Mouse (Mus musculus) layer of hippocampus, adult 2 months (tissue): ENCODE data around the gene Diras1. TPM values are rescaled to one million over a fixed set of nuclear protein-coding genes. Genes with fewer than 3 reads are reported as not detected.
A peak's percentile ranks its signal among the peaks of the same experiment; 100 is the strongest.
"Not testable (repeated sequence)": the region's sequence is repeated elsewhere in the genome, so short reads cannot be mapped to it uniquely, and the experiment has no call there.

Source experiments
- DNase-seq, 2 experiments: peaks; one replicate each; pipeline ENCODE4 v3.0.0; 2022; ENCODE audit warnings: low spot score in 2 of 2
- H3K27ac ChIP-seq: fragments of 200-600 bp; 2 replicates; pipeline ENCODE4 v1.8.1; 2022
- H3K4me3 ChIP-seq: fragments of 200-600 bp; 2 replicates; pipeline ENCODE4 v1.8.1; 2022; ENCODE audit warnings: mild to moderate bottlenecking
- CTCF ChIP-seq: fragments of 200-600 bp; conservative IDR thresholded peaks from 2 replicates; pipeline ENCODE4 v1.8.1; 2022; ENCODE audit warnings: antibody characterized with exemption, mild to moderate bottlenecking, moderate library complexity
- total RNA-seq, 2 experiments: library from RNA; stranded (reverse); gene quantifications; 2 replicates each; pipeline ENCODE4 v1.2.3; 2021

Diras1 gene
- total RNA-seq, 2 experiments from 2014 or later, result 95.2 to 100 TPM

GRCm38 (mm10) chr10:81052577-81052976 lies 27.1 kb upstream of the Diras1 start:
- H3K27ac ChIP-seq, result no peak overlapping the region
- H3K4me3 ChIP-seq, result no peak overlapping the region
- no peak for DNase-seq
- TF ChIP-seq CTCF, result no peak

- TF ChIP-seq CTCF, result no peak
- no peak overlapping the region for H3K4me3 ChIP-seq
- DNase-seq, result no peak
- no peak overlapping the region for H3K27ac ChIP-seq
Measured at GRCm38 (mm10) chr10:81051133-81051532, 25.7 kb upstream of the Diras1 start.

DNA sequence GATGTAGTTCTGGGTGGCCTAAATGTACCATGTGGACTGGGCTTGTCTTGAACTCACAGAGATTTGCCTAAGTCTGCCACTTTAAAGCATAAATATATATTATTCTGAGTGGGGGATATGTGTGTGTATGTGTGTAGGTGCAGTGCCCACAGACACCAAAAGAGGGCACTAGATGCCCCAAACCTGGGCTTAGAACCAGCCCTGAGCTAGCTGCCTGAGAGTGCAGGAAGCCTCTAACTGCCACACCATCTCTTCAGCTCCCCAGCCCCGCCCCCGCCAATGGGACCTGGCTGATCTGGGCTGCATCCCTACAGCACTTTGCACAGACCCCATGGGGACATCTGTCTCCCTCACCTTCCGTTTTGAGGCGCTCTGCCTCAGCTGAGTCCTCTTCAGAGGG lies 25.2 kb upstream of the Diras1 start:
- Histone ChIP-seq H3K27ac (no peak overlapping the region), H3K4me3 (no peak overlapping the region)
- TF ChIP-seq CTCF, result peak; percentile 66
- DNase-seq, result no peak

GRCm38 (mm10) chr10:81045246-81045645 lies 19.8 kb upstream of the Diras1 start:
- H3K27ac ChIP-seq, H3K4me3 ChIP-seq, DNase-seq: not testable (repeated sequence)

DNA sequence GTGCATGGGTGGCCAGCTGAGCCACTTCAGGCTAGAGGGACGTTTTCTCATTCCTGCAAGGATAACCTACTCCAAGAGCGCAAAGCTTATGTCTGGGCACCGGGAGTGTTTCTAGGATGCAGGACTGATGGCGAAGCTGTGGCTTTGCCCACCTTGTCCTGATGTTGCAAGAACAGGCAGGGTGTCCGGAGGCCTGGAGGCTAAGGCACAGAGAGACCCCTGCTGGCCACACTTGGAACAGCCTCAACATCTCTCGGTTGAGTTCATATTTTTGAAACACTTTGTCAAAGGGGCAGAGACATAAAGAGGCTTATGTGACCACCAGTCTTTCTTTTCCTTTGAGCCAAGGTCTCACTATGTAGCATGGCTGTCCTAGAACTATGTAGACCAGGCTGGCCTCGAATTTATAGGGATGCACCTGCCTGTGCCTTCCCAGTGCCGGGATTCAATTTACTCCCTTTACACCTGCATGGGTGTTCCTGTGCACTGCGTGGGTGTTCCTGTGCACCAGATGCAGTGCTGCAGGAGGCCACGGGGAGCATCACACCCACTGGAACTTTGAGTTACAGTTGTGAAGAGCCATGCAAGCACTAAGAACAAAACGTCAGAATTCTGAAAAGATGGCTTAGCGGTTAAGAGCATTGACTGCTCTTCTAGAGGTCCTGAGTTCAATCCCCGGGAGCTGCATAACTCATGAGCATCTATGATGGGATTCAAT lies 16.2 kb upstream of the Diras1 start:
- no peak overlapping the region for H3K4me3 ChIP-seq
- peak; percentile 93 for TF ChIP-seq CTCF
- no peak overlapping the region; the same call in 1 of the 2 replicates for H3K27ac ChIP-seq
- DNase-seq, result peak; percentile 51 to 81

- TF ChIP-seq CTCF, result peak; percentile 17
- peak within 1 kb of the TSS; percentile 97 for H3K4me3 ChIP-seq
- DNase-seq, result peak; percentile 98
- peak within 1 kb of the TSS; percentile 86 for H3K27ac ChIP-seq
Measured at GRCm38 (mm10) chr10:81036988-81037580, 11.6 kb upstream of the Diras1 start, which contains the start of gene Slc39a3. Slc39a3 (minus strand) TSS chr10:81037426.

DNA sequence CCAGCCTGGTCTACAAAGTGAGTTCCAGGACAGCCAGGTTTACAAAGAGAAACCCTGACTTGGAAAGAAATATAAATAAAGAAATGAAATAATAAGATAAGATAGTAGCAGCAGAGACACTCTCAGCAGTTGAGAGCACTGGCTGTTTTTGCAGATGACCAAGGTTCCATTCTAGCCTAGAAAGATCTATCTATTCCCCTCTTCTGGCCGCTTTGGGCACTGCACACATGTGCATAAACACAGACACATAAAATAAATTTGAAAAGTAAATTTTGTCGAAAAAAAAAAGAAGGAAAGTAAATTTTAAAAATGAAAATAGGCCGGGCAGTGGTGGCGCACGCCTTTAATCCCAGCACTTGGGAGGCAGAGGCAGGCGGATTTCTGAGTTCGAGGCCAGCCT lies 10.8 kb upstream of the Diras1 start:
- no peak for DNase-seq
- TF ChIP-seq CTCF, result peak; percentile 71
- H3K4me3 ChIP-seq, result no peak overlapping the region
- H3K27ac ChIP-seq, result no peak overlapping the region

- no peak for DNase-seq
- no peak for TF ChIP-seq CTCF
- Histone ChIP-seq H3K27ac (no peak overlapping the region), H3K4me3 (no peak overlapping the region)
Measured at GRCm38 (mm10) chr10:81033586-81033985, 8.1 kb upstream of the Diras1 start.

DNA sequence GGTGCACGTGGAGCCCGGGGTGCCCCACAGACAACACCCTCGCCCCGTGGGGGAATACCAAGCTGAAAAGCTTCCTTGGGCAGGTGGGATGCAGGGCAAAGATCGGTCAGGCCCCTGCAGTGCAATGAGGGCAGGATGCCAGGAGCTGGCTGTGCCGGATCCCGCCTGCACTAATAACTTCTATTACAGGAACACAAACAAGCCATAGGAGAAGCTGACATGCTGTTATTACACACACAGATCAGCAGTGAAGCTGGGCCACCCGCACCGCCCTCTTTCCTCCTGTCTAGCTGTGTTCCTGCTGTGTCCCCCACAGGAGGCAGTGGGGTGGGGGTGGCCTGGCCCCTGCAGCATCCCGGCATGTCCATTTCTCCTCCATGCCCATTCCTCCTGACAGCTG lies 3.6 kb upstream of the Diras1 start:
- DNase-seq, result peak in 1 of 2 experiments; percentile 58
- no peak for TF ChIP-seq CTCF
- Histone ChIP-seq H3K27ac (peak overlapping the region; percentile 86), H3K4me3 (no peak overlapping the region)

DNA sequence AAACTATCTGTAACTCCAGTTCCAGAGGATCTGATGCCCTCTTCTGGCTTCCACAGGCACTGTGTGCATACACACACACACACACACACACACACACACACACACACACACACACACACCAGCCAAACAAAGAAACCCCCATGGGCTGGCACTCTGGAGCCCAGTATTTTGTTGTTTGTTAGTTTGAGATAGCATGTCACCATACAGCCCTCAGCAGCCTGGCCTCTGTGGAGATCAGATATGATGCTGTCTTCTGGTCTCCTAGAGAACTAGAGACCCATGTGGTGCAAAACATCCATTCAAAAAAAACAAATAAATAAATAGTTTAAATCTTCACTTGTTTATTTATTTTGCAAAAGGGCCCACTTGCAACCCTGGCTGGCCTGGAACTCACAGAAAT lies 2.8 kb upstream of the Diras1 start:
- 0 out of 2 replicates have a peak, but pooled peaks have one; percentile 12 for TF ChIP-seq CTCF
- Histone ChIP-seq H3K4me3 (no peak overlapping the region), H3K27ac (peak overlapping the region; percentile 86; the same call in 1 of the 2 replicates)
- no peak for DNase-seq

GRCm38 (mm10) chr10:81027331-81027730 lies 1.9 kb upstream of the Diras1 start:
- Histone ChIP-seq H3K27ac (peak overlapping the region; percentile 77), H3K4me3 (no peak overlapping the region)
- TF ChIP-seq CTCF, result no peak
- DNase-seq, result no peak

- H3K4me3 ChIP-seq, result no peak overlapping the region
- no peak for TF ChIP-seq CTCF
- H3K27ac ChIP-seq, result peak overlapping the region; percentile 77
- DNase-seq, result no peak
Measured at GRCm38 (mm10) chr10:81026857-81027256, 1.4 kb upstream of the Diras1 start.

DNA sequence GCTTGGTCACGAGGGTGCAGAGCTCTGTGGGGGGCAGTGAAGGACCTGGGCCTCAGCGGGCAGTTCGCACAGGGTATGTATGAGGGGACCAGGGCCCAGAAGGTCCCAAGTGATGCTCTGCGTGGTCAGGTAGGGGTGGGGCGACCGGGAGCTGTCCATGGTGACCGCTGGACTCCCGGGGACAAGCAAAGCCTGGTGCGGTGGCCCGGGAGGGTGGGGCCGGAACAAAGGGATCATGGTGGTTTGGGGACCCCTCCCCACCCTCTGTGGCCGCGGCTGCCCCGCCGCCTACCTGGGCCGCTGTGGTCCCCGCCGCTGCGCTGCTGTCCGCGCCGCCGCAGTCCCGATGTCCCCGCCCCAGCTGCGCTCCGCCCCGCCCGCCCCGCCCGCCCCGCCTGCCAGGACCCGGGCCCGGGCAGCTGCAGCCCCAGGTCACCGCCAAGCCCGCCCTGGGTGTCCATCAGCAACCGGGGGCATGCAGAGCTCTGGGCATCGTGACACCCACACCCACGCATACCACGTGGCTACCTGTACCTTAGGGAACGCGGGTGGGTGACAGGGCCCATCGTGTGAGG lies 328 bp downstream of the Diras1 start:
- peak overlapping the region; percentile 78 for H3K4me3 ChIP-seq
- DNase-seq, result no peak
- H3K27ac ChIP-seq, result peak overlapping the region; percentile 95
- no peak for TF ChIP-seq CTCF
